Mouse (Mus musculus): ENCODE data around the gene Ufsp2.

Gene Ufsp2

GRCm38 (mm10) chr8:45975126-45975836, at the start of gene Ufsp2, which contains the start of gene 1700029J07Rik:
Ufsp2 (plus strand) TSS chr8:45975528.
1700029J07Rik (minus strand) TSS chr8:45975252.
- in situ Hi-C loops (cut with MboI, MseI), result loop anchor here (10.0 to 25.0 kb wide), 6 partner anchors 180 to 1737 kb away; partner anchors contain the start of genes Acsl1 (in 1 of the 2), Cdkn2aip (in 1 of the 2), Cfap97 (in 1 of the 2) and Ing2 (in 1 of the 2)

GRCm38 (mm10) chr8:45934582-45935014, 40.7 kb upstream of the Ufsp2 start, which contains the start of gene Ccdc110:
Ccdc110 (plus strand) TSS chr8:45934619.
- in situ Hi-C loops (cut with MboI, MseI), result loop anchor here (5.0 to 10.0 kb wide), 4 partner anchors 117 to 570 kb away; no protein-coding TSS in a partner anchor

GRCm38 (mm10) chr8:45936986-45937385, 38.3 kb upstream of the Ufsp2 start:
- in situ Hi-C loops (cut with MboI, MseI), result loop anchor here (5.0 to 10.0 kb wide), 4 partner anchors 120 to 572 kb away; no protein-coding TSS in a partner anchor

GRCm38 (mm10) chr8:45946283-45946682, 29.0 kb upstream of the Ufsp2 start:
- in situ Hi-C loops (cut with MboI, MseI), result no loop called here

- in situ Hi-C loops (cut with MboI, MseI), result no loop called here
These were observed 24.7 kb upstream of the Ufsp2 start for GRCm38 (mm10) chr8:45950622-45951021.

- in situ Hi-C loops (cut with MboI, MseI), result loop anchor here in 1 of 2 experiments (10.0 kb wide), 1 partner anchor 184 kb away; the partner anchor contains the start of genes Cfap97 and Snx25
These were observed 4.4 kb upstream of the Ufsp2 start for GRCm38 (mm10) chr8:45970894-45971293.

- in situ Hi-C loops (cut with MboI, MseI), result loop anchor here in 1 of 2 experiments (10.0 kb wide), 1 partner anchor 181 kb away; the partner anchor contains the start of genes Cfap97 and Snx25
These were observed 1.3 kb upstream of the Ufsp2 start for GRCm38 (mm10) chr8:45973988-45974505.

- in situ Hi-C loops (cut with MboI, MseI), result loop anchor here (10.0 to 25.0 kb wide), 6 partner anchors 179 to 1736 kb away; partner anchors contain the start of genes Acsl1 (in 1 of the 2), Cdkn2aip (in 1 of the 2), Cfap97 (in 1 of the 2) and Ing2 (in 1 of the 2)
These were observed 625 bp downstream of the Ufsp2 start for GRCm38 (mm10) chr8:45975837-45976468.

GRCm38 (mm10) chr8:45986665-45987064, 11.3 kb downstream of the Ufsp2 start:
- in situ Hi-C loops (cut with MboI, MseI), result loop anchor here (25.0 kb wide), 5 partner anchors 476 to 1726 kb away; partner anchors contain the start of genes Acsl1 (in 1 of the 2), Cdkn2aip (in 1 of the 2), Ing2 (in 1 of the 2) and Rwdd4a (in 1 of the 2)

- in situ Hi-C loops (cut with MboI, MseI), result loop anchor here (25.0 kb wide), 5 partner anchors 474 to 1724 kb away; partner anchors contain the start of genes Acsl1 (in 1 of the 2), Cdkn2aip (in 1 of the 2), Ing2 (in 1 of the 2) and Rwdd4a (in 1 of the 2)
These were observed 12.9 kb downstream of the Ufsp2 start for GRCm38 (mm10) chr8:45988189-45988588.

- in situ Hi-C loops (cut with MboI, MseI), result loop anchor here (10.0 to 25.0 kb wide), 7 partner anchors 144 to 1722 kb away; partner anchors contain the start of genes Acsl1 (in 1 of the 2), Cdkn2aip (in 1 of the 2), Cenpu (in 1 of the 2) and Ing2 (in 1 of the 2)
These were observed 15.4 kb downstream of the Ufsp2 start for GRCm38 (mm10) chr8:45990631-45991310.

GRCm38 (mm10) chr8:45994111-45994510, 18.8 kb downstream of the Ufsp2 start:
- in situ Hi-C loops (cut with MboI, MseI), result loop anchor here (10.0 to 25.0 kb wide), 7 partner anchors 141 to 1718 kb away; partner anchors contain the start of genes Acsl1 (in 1 of the 2), Cdkn2aip (in 1 of the 2), Cenpu (in 1 of the 2) and Ing2 (in 1 of the 2)

GRCm38 (mm10) chr8:45995576-45995975, 20.2 kb downstream of the Ufsp2 start:
- in situ Hi-C loops (cut with MboI, MseI), result loop anchor here (10.0 to 25.0 kb wide), 7 partner anchors 139 to 1717 kb away; partner anchors contain the start of genes Acsl1 (in 1 of the 2), Cdkn2aip (in 1 of the 2), Cenpu (in 1 of the 2) and Ing2 (in 1 of the 2)

GRCm38 (mm10) chr8:45998228-45998627, 22.9 kb downstream of the Ufsp2 start:
- in situ Hi-C loops (cut with MboI, MseI), result loop anchor here (10.0 to 25.0 kb wide), 7 partner anchors 137 to 1714 kb away; partner anchors contain the start of genes Acsl1 (in 1 of the 2), Cdkn2aip (in 1 of the 2), Cenpu (in 1 of the 2) and Ing2 (in 1 of the 2)

GRCm38 (mm10) chr8:45999138-45999783, 23.9 kb downstream of the Ufsp2 start, which contains the start of gene Lrp2bp:
Lrp2bp (plus strand) TSS chr8:45999303.
- in situ Hi-C loops (cut with MboI, MseI), result loop anchor here (10.0 to 25.0 kb wide), 7 partner anchors 136 to 1713 kb away; partner anchors contain the start of genes Acsl1 (in 1 of the 2), Cdkn2aip (in 1 of the 2), Cenpu (in 1 of the 2) and Ing2 (in 1 of the 2)

- in situ Hi-C loops (cut with MboI, MseI), result loop anchor here (10.0 to 25.0 kb wide), 8 partner anchors 135 to 1712 kb away; partner anchors contain the start of genes Acsl1 (in 1 of the 2), Cdkn2aip (in 1 of the 2), Cenpu (in 1 of the 2) and Ing2 (in 1 of the 2)
These were observed 24.7 kb downstream of the Ufsp2 start for GRCm38 (mm10) chr8:45999784-46000705.

GRCm38 (mm10) chr8:46005596-46005995, 30.3 kb downstream of the Ufsp2 start, which contains the start of gene Ankrd37:
Ankrd37 (minus strand) TSS chr8:46005707.
- in situ Hi-C loops (cut with MboI, MseI), result loop anchor here in 1 of 2 experiments (10.0 kb wide), 1 partner anchor 159 kb away; no protein-coding TSS in a partner anchor

All from T-helper 17 cell (primary cell).